Mouse (Mus musculus) subcutaneous adipose tissue, adult 2 months (tissue): Measurements from ENCODE around the gene Armcx4. TPM values are rescaled to one million over a fixed set of nuclear protein-coding genes. Genes with fewer than 3 reads are reported as not detected.

Source experiments
- polyA plus RNA-seq: library from polyadenylated mRNA; depleted of rRNA; stranded (reverse); fragments of >200 nt; gene quantifications from 2 replicates; pipeline ENCODE4 v1.2.3, GENCODE M21; 2012; ENCODE audit warnings: low replicate concordance; rRNA removed

Armcx4 gene
- polyA plus RNA-seq = 0.82 and 2.8 TPM in 2 replicates

DNA sequence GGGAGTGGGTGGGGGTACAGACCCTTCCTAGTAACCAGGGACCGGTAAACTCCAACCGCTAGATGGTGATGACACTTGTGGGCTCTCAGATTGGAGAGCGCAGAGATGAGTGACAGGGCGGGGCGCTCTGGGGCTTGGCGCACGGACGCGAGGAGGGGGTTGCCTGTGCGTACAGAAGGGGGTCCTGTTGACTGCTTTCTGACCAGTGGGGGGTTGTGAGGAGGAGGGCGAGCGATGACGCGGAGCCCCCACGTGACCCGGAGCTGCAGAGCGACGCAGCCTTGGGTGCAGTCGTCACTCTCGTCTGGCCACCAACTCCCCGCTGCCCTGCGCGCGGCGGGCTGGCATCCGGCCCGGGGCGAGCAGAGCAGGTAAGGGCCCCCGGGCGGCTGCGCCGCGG is at the start of gene Armcx4:
TSS of gene Armcx4 (plus strand) at position 253 of the 400 bp plus-strand sequence.

DNA sequence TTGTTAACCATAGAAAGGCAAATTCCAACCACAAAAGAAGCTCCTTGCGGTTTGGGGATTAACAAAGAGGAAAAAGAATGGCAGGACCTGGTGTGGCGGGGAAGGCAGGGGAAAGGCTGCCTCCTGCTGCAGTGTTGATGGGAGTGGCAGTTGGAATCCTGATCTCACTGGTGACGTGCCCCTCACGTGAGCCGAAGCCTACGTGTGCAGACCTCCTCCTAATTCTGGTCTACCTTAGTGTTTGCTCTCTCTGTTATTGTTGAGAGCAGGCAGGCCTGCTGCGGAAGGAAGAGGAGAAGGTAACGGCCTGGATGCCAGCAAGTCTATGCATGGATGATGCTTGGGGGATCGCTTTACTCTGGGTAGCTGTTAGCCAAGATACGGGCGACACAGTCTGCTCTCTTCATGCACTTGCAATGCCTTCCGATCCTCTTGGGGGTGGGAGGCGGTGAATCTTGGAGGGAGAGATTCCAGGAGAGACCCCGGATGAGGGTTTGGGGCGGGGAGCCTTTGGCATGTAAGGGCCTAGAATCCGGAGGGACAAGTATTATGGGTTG is 31.5 kb downstream of the Armcx4 start, which contains the start of gene Armcx1:
TSS of gene Armcx1 (plus strand) at position 212 of the 557 bp plus-strand sequence.

Other genes starting within 250 kb of the Armcx4 start
- not detected in 2 replicates for gene Taf7l, start 210.0 kb upstream of the Armcx4 start, polyA plus RNA-seq
- gene Timm8a1, start 144.7 kb upstream of the Armcx4 start, polyA plus RNA-seq = 2.4 and 2.6 TPM in 2 replicates
- gene Btk, start 102.9 kb upstream of the Armcx4 start, polyA plus RNA-seq = 1.7 and 1.8 TPM in 2 replicates
- 115 and 206 TPM in 2 replicates for gene Rpl36a, start 100.9 kb upstream of the Armcx4 start, polyA plus RNA-seq
- gene Gla, start 85.4 kb upstream of the Armcx4 start, polyA plus RNA-seq = 2.1 and 3.9 TPM in 2 replicates
- 14.2 and 19.2 TPM in 2 replicates for gene Hnrnph2, start 85.3 kb upstream of the Armcx4 start, polyA plus RNA-seq
- 6.5 and 9.5 TPM in 2 replicates for gene Armcx1, start 31.4 kb downstream of the Armcx4 start, polyA plus RNA-seq
- gene Armcx6, start 64.9 kb downstream of the Armcx4 start, polyA plus RNA-seq = 1.2 and 4.7 TPM in 2 replicates
- gene Armcx3, start 70.1 kb downstream of the Armcx4 start, polyA plus RNA-seq = 7.6 and 12.6 TPM in 2 replicates
- gene Armcx2, start 122.7 kb downstream of the Armcx4 start, polyA plus RNA-seq = 8.5 and 39.0 TPM in 2 replicates